ENCODE assay signal across 9 mouse cellular contexts in the genomic region with DNA sequence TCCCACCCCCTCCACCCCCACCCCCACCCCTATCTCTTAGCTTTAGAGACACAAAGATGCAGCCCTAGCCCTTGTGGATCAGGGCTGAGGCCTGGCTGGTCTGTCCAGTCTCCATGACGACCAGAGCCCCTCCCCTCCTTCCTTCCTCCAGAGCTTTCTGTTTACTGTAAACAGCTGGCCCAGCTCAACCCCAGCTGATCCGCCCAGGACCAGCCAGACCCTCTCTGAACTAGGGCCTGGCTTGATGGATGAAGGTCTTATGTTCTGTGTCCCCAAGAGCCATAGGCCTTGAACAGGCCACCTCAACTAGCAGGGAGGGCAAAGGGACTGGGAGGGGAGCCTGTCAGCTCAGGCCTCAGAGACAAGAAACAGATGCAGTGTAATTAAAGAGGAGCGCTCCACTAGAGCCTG. TPM values are rescaled to one million over a fixed set of nuclear protein-coding genes. Genes with fewer than 3 reads are reported as not detected.
DNase-seq lines count a peak whose midpoint lies in the region; ATAC-seq and TF ChIP-seq lines count a peak whose summit lies in the region.
"Had no signal": no experiment of that assay in that cellular context is flagged by ENCODE, and none has a peak within 500 bp of the region (broad histone marks: within the 10 kb centered on the region; RNA-seq: fewer than 3 reads in every experiment).

No protein-coding gene starts in this region.

- H3K9ac ChIP-seq in kidney, postnatal 0 days (ENCODE audit: low read depth, low read length) = no peak overlapping the region

- 7% methylated on average over 3 of the region's 3 CpGs for WGBS in heart, embryonic 10.5 days
- WGBS in kidney, postnatal 0 days = 12% methylated on average over 3 of the region's 3 CpGs

- ATAC-seq in kidney, postnatal 0 days (replicated peaks; ENCODE audit: low FRiP score, low read depth) = peak; percentile 81
- 0 out of 2 replicates have a peak, but pooled peaks have one; percentile 0 for ATAC-seq in megakaryocyte progenitor cell, adult 5-6 weeks (replicated peaks; ENCODE audit: poor library complexity)

- no peak overlapping the region for H3K4me2 ChIP-seq in kidney, postnatal 0 days (ENCODE audit: low read length)

- intact Hi-C loops in left cerebral cortex, adult 2 months (cut with DNase I) = loop anchor here (5.0 kb wide), 1 partner anchor 217 kb away; no protein-coding TSS in a partner anchor

- no peaks in the 10 kb centered on the region for H3K9me3 ChIP-seq in heart, embryonic 10.5 days
- no peaks in the 10 kb centered on the region for H3K9me3 ChIP-seq in kidney, postnatal 0 days (replicated peaks; ENCODE audit: low read length)

- peak overlapping the region; percentile 76 for H3K27ac ChIP-seq in heart, embryonic 10.5 days
- peak overlapping the region; percentile 50 for H3K27ac ChIP-seq in kidney, postnatal 0 days
- H3K27ac ChIP-seq in left cerebral cortex, adult 2 months = no peak overlapping the region

- peak; percentile 62 for DNase-seq in adrenal gland, adult 2 months
- no peak for DNase-seq in adrenal gland, adult 8-10 months
- no peak for DNase-seq in heart, embryonic 10.5 days (ENCODE audit: low spot score)
- peak; percentile 90 for DNase-seq in kidney, postnatal 0 days (ENCODE audit: low spot score)
- DNase-seq in layer of hippocampus, postnatal 14 days (ENCODE audit: low spot score in 2 of 2) = no peak
- DNase-seq in left cerebral cortex, adult 2 months (ENCODE audit: extremely low spot score in 1 of 2, low spot score in 2 of 2) = no peak
- no peak for DNase-seq in layer of hippocampus, adult 9-10 months (ENCODE audit: low spot score)

- 0 out of 2 replicates have a peak, but pooled peaks cover 4% of the 10 kb centered on the region for H3K36me3 ChIP-seq in heart, embryonic 10.5 days
- no peaks in the 10 kb centered on the region for H3K36me3 ChIP-seq in kidney, postnatal 0 days (ENCODE audit: insufficient read depth, low read length)

- no peak for TF ChIP-seq CTCF in kidney, postnatal 0 days (IDR thresholded peaks at IDR 0.05; ENCODE audit: low read depth)
- TF ChIP-seq CTCF in left cerebral cortex, adult 2 months (IDR thresholded peaks at IDR 0.05) = no peak

- H3K4me1 ChIP-seq in heart, embryonic 10.5 days = peaks cover 51% of the 10 kb centered on the region
- peaks cover 9% of the 10 kb centered on the region for H3K4me1 ChIP-seq in kidney, postnatal 0 days (replicated peaks; ENCODE audit: insufficient read depth, low read length)

- H3K27me3 ChIP-seq in heart, embryonic 10.5 days (ENCODE audit: insufficient read depth, poor library complexity, severe bottlenecking) = no peaks in the 10 kb centered on the region
- H3K27me3 ChIP-seq in kidney, postnatal 0 days (ENCODE audit: insufficient read depth, low read length) = no peaks in the 10 kb centered on the region

- H3K4me3 ChIP-seq in heart, embryonic 10.5 days = no peak overlapping the region
- H3K4me3 ChIP-seq in kidney, postnatal 0 days (replicated peaks; ENCODE audit: low read depth, low read length) = no peak overlapping the region
- H3K4me3 ChIP-seq in left cerebral cortex, adult 2 months = no peak overlapping the region

RNA-seq across cellular contexts. Expression of a gene that starts 16.3 kb away (rescaled TPM):
- 10 to 100 TPM; 21.2 to 22.0 TPM for total RNA-seq in adrenal gland, adult 2 months (2021)
- 27.6 and 30.1 TPM in 2 replicates for polyA plus RNA-seq in adrenal gland, adult 2 months (2012; rRNA removed)
- 10 to 100 TPM; 27.2 to 29.5 (median 27.7) TPM for total RNA-seq in adrenal gland, adult 8-10 months (2022)
- polyA plus RNA-seq in heart, embryonic 10.5 days (2016; fragmentation: Nextera tagmentation; extraction: Ambion mirVana) = 17.4 and 18.6 TPM in 2 replicates
- 13.4 and 15.0 TPM in 2 replicates for polyA plus RNA-seq in kidney, postnatal 0 days (2015; fragmentation: Nextera tagmentation; extraction: Ambion mirVana)
- 7.2 and 7.6 TPM in 2 replicates for total RNA-seq in megakaryocyte progenitor cell, adult 5-6 weeks (2015)
- 18.8 and 20.0 TPM in 2 replicates for total RNA-seq in megakaryocyte progenitor cell, adult 5-6 weeks (2017)
- total RNA-seq in layer of hippocampus, postnatal 14 days (2021) = 10 to 100 TPM; 34.0 to 34.3 TPM
- 10 to 100 TPM; 47.2 to 50.8 TPM for total RNA-seq in left cerebral cortex, adult 2 months (2021)

RNA-seq across cellular contexts. Expression of a gene that starts 20.8 kb away (rescaled TPM):
- 1 to 10 TPM; 5.8 to 9.8 TPM for total RNA-seq in adrenal gland, adult 2 months (2021)
- polyA plus RNA-seq in adrenal gland, adult 2 months (2012; rRNA removed) = 14.9 and 16.0 TPM in 2 replicates
- total RNA-seq in adrenal gland, adult 8-10 months (2022) = 10 to 100 TPM; 11.5 to 18.6 (median 16.2) TPM
- 6.0 and 7.5 TPM in 2 replicates for polyA plus RNA-seq in heart, embryonic 10.5 days (2016; fragmentation: Nextera tagmentation; extraction: Ambion mirVana)
- polyA plus RNA-seq in kidney, postnatal 0 days (2015; fragmentation: Nextera tagmentation; extraction: Ambion mirVana) = 7.9 and 8.4 TPM in 2 replicates
- total RNA-seq in megakaryocyte progenitor cell, adult 5-6 weeks (2015) = 0.05 TPM in 1 of 2 replicates, not detected in the other
- total RNA-seq in megakaryocyte progenitor cell, adult 5-6 weeks (2017) = not detected in 2 replicates
- 1 to 10 TPM; 5.6 to 6.3 TPM for total RNA-seq in layer of hippocampus, postnatal 14 days (2021)
- total RNA-seq in left cerebral cortex, adult 2 months (2021) = 1 to 10 TPM; 2.3 to 2.4 TPM
- total RNA-seq: common myeloid progenitor, adult 5-6 weeks had no signal

RNA-seq across cellular contexts. Expression of a gene that starts 33.7 kb away (rescaled TPM):
- total RNA-seq in adrenal gland, adult 2 months (2021) = 1 to 10 TPM in 1 of 2 experiments, under 1 TPM in 1; 0.23 to 2.2 TPM
- polyA plus RNA-seq in adrenal gland, adult 2 months (2012; rRNA removed) = 0.34 and 0.91 TPM in 2 replicates
- 1 to 10 TPM in 3 of 4 experiments, under 1 TPM in 1; 0.61 to 2.9 (median 2.1) TPM for total RNA-seq in adrenal gland, adult 8-10 months (2022)
- 0.39 TPM in 1 of 2 replicates, not detected in the other for polyA plus RNA-seq in heart, embryonic 10.5 days (2016; fragmentation: Nextera tagmentation; extraction: Ambion mirVana)
- polyA plus RNA-seq in kidney, postnatal 0 days (2015; fragmentation: Nextera tagmentation; extraction: Ambion mirVana) = 3.5 and 3.6 TPM in 2 replicates
- not detected in 2 replicates for total RNA-seq in megakaryocyte progenitor cell, adult 5-6 weeks (2015)
- not detected in 2 replicates for total RNA-seq in megakaryocyte progenitor cell, adult 5-6 weeks (2017)
- total RNA-seq in layer of hippocampus, postnatal 14 days (2021) = 1 to 10 TPM; 9.4 to 9.6 TPM
- total RNA-seq in left cerebral cortex, adult 2 months (2021) = 10 to 100 TPM in 1 of 2 experiments, 1 to 10 TPM in 1; 9.8 to 11.1 TPM

RNA-seq across cellular contexts. Expression of a gene that starts 46.2 kb away (rescaled TPM):
- total RNA-seq in adrenal gland, adult 2 months (2021) = 10 to 100 TPM in 1 of 2 experiments, 1 to 10 TPM in 1; 3.1 to 28.4 TPM
- polyA plus RNA-seq in adrenal gland, adult 2 months (2012; rRNA removed) = 12.8 and 21.4 TPM in 2 replicates
- 1 to 10 TPM; 3.9 to 7.2 (median 4.9) TPM for total RNA-seq in adrenal gland, adult 8-10 months (2022)
- 0.55 and 0.69 TPM in 2 replicates for polyA plus RNA-seq in heart, embryonic 10.5 days (2016; fragmentation: Nextera tagmentation; extraction: Ambion mirVana)
- polyA plus RNA-seq in kidney, postnatal 0 days (2015; fragmentation: Nextera tagmentation; extraction: Ambion mirVana) = 0.64 and 0.83 TPM in 2 replicates
- 0.34 and 0.57 TPM in 2 replicates for total RNA-seq in megakaryocyte progenitor cell, adult 5-6 weeks (2015)
- total RNA-seq in megakaryocyte progenitor cell, adult 5-6 weeks (2017) = 0.71 and 1.3 TPM in 2 replicates
- total RNA-seq in layer of hippocampus, postnatal 14 days (2021) = 1 to 10 TPM; 6.6 to 7.8 TPM
- total RNA-seq in left cerebral cortex, adult 2 months (2021) = 1 to 10 TPM; 7.5 to 8.7 TPM
- total RNA-seq: common myeloid progenitor, adult 5-6 weeks had no signal

Comparison
In these comparisons a context has a peak if more than half of its experiments do, and no peak if none do; other contexts are left out.
1. DNase-seq: peak in adrenal gland, adult 2 months (single experiment) and kidney, postnatal 0 days (single experiment); none in adrenal gland, adult 8-10 months (single experiment), heart, embryonic 10.5 days (single experiment), layer of hippocampus, postnatal 14 days (0 of 2), left cerebral cortex, adult 2 months (0 of 2) and layer of hippocampus, adult 9-10 months (single experiment).